Mouse (Mus musculus) midbrain, embryonic 15.5 days (tissue): ENCODE measurements around the gene Ybx2. TPM values are rescaled to one million over a fixed set of nuclear protein-coding genes. Genes with fewer than 3 reads are reported as not detected.
A peak's percentile ranks its signal among the peaks of the same experiment; 100 is the strongest.
"Not testable (repeated sequence)": the region's sequence is repeated elsewhere in the genome, so short reads cannot be mapped to it uniquely, and the experiment has no call there.

ENCODE experiments used
- ATAC-seq: fragments of 200-750 bp; cut with Nextera tagmentation; replicated peaks from 2 replicates; pipeline ENCODE4 v1.8.0; 2017; ENCODE audit warnings: moderate TSS enrichment
- H3K27ac ChIP-seq: fragments of 300-500 bp; sonication (generic); 2 replicates; pipeline ENCODE4 v1.5.1; 2015; ENCODE audit warnings: mild to moderate bottlenecking, inconsistent platforms
- H3K27me3 ChIP-seq: fragments of 300-500 bp; sonication (generic); replicated peaks from 2 replicates; pipeline ENCODE4 v1.6.1; 2015; ENCODE audit warnings: inconsistent platforms
- H3K36me3 ChIP-seq: fragments of 300-500 bp; sonication (generic); replicated peaks from 2 replicates; pipeline ENCODE4 v1.6.1; 2015; ENCODE audit warnings: inconsistent platforms
- H3K4me1 ChIP-seq: fragments of 300-500 bp; sonication (generic); 2 replicates; pipeline ENCODE4 v1.6.1; 2015; ENCODE audit warnings: inconsistent platforms
- H3K4me2 ChIP-seq: fragments of 300-500 bp; sonication (generic); 2 replicates; pipeline ENCODE4 v1.6.1; 2015; ENCODE audit warnings: inconsistent platforms, mild to moderate bottlenecking, moderate library complexity
- H3K4me3 ChIP-seq: fragments of 300-500 bp; sonication (generic); 2 replicates; pipeline ENCODE4 v1.5.1; 2015; ENCODE audit warnings: mild to moderate bottlenecking, inconsistent platforms
- H3K9ac ChIP-seq: fragments of 300-500 bp; sonication (generic); 2 replicates; pipeline ENCODE4 v1.6.1; 2015; ENCODE audit warnings: mild to moderate bottlenecking, inconsistent platforms
- H3K9me3 ChIP-seq: fragments of 300-500 bp; sonication (generic); 2 replicates; pipeline ENCODE4 v1.6.1; 2016; ENCODE audit warnings: inconsistent platforms
- WGBS: fragments of 180-500 bp; shearing (Covaris S2); methylation state at CpG from one replicate; pipeline ENCODE4 v1.1.7; 2015; ENCODE audit warnings: mixed read lengths; 5-methylcytosine and 5-hydroxymethylcytosine counted together
- polyA plus RNA-seq: library from polyadenylated mRNA; unstranded; fragments of >200 nt; fragmentation: Nextera tagmentation; extraction: Ambion mirVana; gene quantifications from 2 replicates; pipeline ENCODE4 v1.2.1, GENCODE M21; 2015

Gene Ybx2
- polyA plus RNA-seq, 1 experiment from 2014 or later: 6.4 TPM

DNA sequence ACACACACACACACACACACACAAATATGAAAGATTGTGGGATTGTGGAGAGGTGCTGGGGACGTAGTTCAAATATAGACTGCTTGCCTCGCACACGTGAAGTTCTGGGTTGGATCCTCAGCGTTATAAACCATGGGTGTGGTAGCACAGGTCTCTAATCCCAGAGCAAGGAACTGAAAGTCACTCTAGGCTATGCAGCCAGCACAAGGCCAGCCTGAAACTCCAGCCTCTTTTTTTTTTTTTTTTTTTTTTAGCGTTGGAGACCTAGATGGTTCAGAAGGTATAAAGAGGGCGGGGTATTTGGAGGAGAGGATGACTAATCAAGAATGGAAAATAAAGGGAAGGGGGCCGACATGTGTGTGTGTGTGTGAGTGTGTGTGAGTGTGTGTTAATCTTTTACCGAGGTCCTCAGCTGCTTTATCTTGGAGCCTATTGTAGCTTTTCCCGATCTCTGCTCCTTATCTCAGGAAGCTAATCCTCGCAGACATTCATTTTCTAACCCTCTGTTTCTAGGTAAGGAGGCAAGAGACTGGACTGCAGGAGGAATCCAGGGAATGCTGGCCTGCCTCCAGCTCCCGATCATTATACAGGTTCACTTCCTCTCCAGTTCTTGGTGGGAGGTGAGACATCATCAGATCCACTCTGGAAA is 17.8 kb downstream of the Ybx2 start:
- WGBS: 64% methylated on average over 11 of the region's 11 CpGs

DNA sequence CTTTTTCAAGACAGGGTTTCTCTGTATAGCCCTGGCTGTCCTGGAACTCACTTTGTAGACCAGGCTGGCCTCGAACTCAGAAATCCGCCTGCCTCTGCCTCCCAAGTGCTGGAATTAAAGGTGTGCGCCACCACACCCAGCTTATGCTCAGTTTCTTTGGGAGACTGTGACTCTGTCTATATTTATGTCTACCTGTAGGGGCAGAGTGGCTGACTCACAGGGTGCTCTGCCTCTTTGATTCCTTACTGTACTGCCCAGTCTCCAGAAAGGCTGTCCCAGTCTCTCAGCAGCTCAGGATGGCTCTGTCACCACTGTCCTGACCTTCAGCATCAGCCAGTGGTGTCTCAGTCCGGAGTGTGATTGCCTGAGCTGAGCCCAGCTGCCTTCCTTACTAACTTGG is 20.0 kb downstream of the Ybx2 start:
- not testable (repeated sequence) for H3K4me1 ChIP-seq, H3K4me3 ChIP-seq, H3K4me2 ChIP-seq, H3K9me3 ChIP-seq, H3K27ac ChIP-seq, H3K9ac ChIP-seq, H3K36me3 ChIP-seq, ATAC-seq
- WGBS: 79% methylated on average over 4 of the region's 4 CpGs
- 0 out of 2 replicates have a peak, but pooled peaks cover 12% of the 10 kb centered on the region for H3K27me3 ChIP-seq

More for the DNA sequence above, 17.8 kb downstream of the Ybx2 start:
- no peak overlapping the region for H3K27ac ChIP-seq
- no peak overlapping the region for H3K4me3 ChIP-seq
- no peaks in the 10 kb centered on the region for H3K36me3 ChIP-seq
- H3K9ac ChIP-seq: no peak overlapping the region
- H3K4me2 ChIP-seq: no peak overlapping the region
- no peaks in the 10 kb centered on the region for H3K9me3 ChIP-seq
- 0 out of 2 replicates have a peak, but pooled peaks cover 13% of the 10 kb centered on the region for H3K27me3 ChIP-seq
- no peak for ATAC-seq
- H3K4me1 ChIP-seq: peaks cover 4% of the 10 kb centered on the region

DNA sequence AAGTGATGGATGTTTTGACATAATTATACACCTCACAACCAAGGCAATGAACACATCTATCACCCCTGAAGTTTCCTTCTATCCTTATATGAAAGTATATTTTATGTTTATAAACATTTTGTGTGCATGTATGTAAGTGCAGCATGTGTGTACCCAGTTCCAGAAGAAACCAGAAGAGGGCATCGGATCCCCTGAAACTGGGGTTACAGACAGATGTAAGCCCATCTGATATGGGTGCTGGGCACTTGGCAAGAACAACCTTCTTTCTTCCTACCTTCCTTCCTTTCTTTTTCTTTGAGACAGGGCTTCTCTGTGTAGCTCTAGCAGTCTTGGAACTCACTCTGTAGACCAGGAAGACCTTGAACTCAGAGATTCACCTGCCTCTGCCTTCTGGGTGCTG is 20.6 kb downstream of the Ybx2 start:
- Histone ChIP-seq H3K9ac (no peak overlapping the region), H3K4me1 (no peaks in the 10 kb centered on the region), H3K4me2 (no peak overlapping the region), H3K27me3 (peaks cover 15% of the 10 kb centered on the region; the same call in 1 of the 2 replicates), H3K9me3 (no peaks in the 10 kb centered on the region), H3K27ac (no peak overlapping the region), H3K36me3 (no peaks in the 10 kb centered on the region), H3K4me3 (no peak overlapping the region)
- WGBS: 85% methylated on average over 1 of the region's 1 CpGs
- ATAC-seq: no peak

DNA sequence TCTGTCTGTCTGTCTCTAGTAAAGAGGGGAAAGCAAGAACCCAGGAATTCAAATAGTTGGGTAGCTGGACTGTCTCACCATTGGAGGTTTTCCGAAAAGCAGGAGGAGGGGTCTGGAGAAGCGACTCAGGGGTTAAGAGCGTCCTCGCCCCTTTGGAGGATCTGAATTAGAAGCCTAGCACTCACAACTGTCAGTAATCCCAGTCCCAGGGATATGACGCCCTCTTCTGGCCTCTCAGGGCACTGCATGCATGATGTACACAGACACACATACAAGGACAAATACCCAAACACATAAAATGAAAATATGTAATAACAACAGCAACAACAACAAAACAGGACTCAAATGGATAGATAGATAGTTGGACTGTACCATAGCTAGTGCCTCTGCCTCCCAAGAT is 25.0 kb downstream of the Ybx2 start:
- Histone ChIP-seq H3K4me1 (peaks cover 4% of the 10 kb centered on the region), H3K4me3 (no peak overlapping the region), H3K4me2 (no peak overlapping the region), H3K27me3 (peaks cover 53% of the 10 kb centered on the region), H3K9ac (no peak overlapping the region), H3K9me3 (no peaks in the 10 kb centered on the region), H3K27ac (no peak overlapping the region), H3K36me3 (no peaks in the 10 kb centered on the region)
- WGBS: 28% methylated on average over 5 of the region's 5 CpGs
- no peak for ATAC-seq

DNA sequence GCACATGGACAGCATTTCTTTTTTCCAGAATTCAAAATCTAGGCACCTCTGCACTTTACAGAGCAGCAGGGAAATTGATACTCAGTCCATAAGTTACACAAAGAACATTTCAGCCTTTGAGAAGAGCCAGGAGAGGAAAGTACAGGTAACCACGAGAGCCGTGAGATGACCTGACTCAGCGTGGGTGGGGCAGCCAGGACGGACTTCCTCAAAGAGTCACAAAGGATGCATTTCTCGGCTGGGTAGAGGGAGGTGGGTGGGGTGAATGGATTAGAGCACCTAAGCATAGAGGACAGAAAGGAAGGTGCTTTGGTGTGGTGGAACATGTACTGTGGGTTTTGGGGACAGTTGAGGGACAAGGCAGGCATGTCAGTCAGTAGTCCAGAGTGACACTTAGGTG is 26.2 kb downstream of the Ybx2 start:
- H3K27ac ChIP-seq: no peak overlapping the region
- ATAC-seq: no peak
- 56% methylated on average over 5 of the region's 5 CpGs for WGBS
- no peaks in the 10 kb centered on the region for H3K9me3 ChIP-seq
- peaks cover 60% of the 10 kb centered on the region for H3K27me3 ChIP-seq
- no peaks in the 10 kb centered on the region for H3K36me3 ChIP-seq
- no peak overlapping the region for H3K4me3 ChIP-seq
- no peak overlapping the region for H3K9ac ChIP-seq
- peaks cover 12% of the 10 kb centered on the region for H3K4me1 ChIP-seq
- no peak overlapping the region for H3K4me2 ChIP-seq

DNA sequence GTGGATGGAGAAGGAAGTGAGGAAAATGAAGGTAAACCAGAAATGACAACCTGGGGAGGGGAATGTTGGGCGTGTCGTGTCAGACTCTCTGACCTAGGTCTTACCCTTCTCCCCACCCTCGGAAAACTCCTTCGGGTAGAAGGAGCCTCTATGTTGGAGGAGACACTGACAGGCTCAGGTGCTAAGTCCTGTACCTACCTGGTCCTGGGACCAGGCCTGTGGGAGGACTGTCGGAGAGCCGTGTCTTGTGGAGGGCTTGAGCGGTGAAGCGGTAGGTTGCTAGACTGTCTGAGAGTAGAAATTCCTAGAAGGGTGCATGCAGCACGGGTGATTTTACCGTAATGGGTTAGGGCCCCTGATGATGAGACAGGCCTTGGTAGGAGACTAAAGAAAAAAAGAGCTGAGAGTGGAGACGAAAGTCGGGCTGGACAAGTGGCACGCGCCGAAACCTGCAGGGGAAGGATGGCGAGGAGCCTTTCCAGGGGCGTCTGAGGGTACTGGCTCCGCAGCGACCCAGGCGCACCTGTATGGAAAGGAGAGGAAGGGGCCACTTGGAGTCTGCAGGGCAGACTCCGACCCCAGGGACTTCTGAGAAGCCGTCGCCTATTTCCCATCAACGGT is 29.2 kb downstream of the Ybx2 start, which contains the start of gene Cldn7:
Gene Cldn7, plus strand, starts transcription at position 130 of the 621 bp plus-strand sequence.
- H3K4me2 ChIP-seq: peak within 1 kb of the TSS; percentile 29
- peaks cover 75% of the 10 kb centered on the region for H3K27me3 ChIP-seq
- H3K9me3 ChIP-seq: no peaks in the 10 kb centered on the region
- H3K4me1 ChIP-seq: peaks cover 12% of the 10 kb centered on the region
- no peak for ATAC-seq
- H3K27ac ChIP-seq: no peak within 1 kb of the TSS
- 14% methylated on average over 24 of the region's 24 CpGs for WGBS
- 0 out of 2 replicates have a peak, but pooled peaks cover 15% of the 10 kb centered on the region for H3K36me3 ChIP-seq
- 0 out of 2 replicates have a peak within 1 kb of the TSS, but pooled peaks have one; percentile 11 for H3K4me3 ChIP-seq
- no peak within 1 kb of the TSS for H3K9ac ChIP-seq

DNA sequence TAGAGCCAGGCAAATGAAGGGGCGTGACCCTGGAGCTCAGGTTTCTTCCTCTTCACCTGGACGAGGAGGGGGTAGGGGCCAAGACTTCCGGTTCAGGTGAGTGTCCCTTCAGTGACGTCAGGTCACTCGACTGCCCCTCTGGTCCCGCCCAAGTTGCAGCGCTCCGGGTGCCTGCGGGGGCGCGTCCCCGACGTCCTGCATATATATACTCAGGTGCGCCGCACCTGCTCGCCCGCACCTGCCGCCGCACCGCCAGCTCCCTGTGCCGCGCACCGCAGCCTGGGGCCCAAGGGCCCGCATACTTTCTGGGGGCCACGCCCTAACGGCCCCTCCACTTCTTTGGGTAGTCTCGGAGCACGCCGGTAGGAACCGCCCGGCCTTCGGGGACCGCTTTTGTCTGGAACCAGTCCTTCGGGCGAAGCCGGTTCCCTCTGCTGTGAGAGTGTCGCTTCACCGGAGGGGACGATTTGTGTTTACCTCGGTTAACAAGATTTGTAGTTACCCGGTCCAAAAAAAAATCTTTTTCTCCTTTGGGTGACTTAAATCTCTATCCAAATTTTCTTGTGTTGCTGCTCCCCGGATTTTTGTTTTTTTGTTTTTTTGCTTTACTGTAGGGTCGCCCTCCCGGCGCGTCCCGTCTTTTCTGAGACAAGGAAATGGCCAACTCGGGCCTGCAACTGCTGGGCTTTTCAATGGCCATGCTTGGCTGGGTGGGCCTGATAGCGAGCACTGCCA is 29.8 kb downstream of the Ybx2 start:
- H3K9ac ChIP-seq: no peak overlapping the region
- ATAC-seq: no peak
- peaks cover 12% of the 10 kb centered on the region for H3K4me1 ChIP-seq
- no peaks in the 10 kb centered on the region for H3K9me3 ChIP-seq
- H3K36me3 ChIP-seq: peaks cover 20% of the 10 kb centered on the region; the same call in 1 of the 2 replicates
- peaks cover 75% of the 10 kb centered on the region for H3K27me3 ChIP-seq
- peak overlapping the region; percentile 41 for H3K4me2 ChIP-seq
- H3K4me3 ChIP-seq: 0 out of 2 replicates have a peak overlapping the region, but pooled peaks have one; percentile 11
- H3K27ac ChIP-seq: no peak overlapping the region
- WGBS: 3% methylated on average over 49 of the region's 49 CpGs

DNA sequence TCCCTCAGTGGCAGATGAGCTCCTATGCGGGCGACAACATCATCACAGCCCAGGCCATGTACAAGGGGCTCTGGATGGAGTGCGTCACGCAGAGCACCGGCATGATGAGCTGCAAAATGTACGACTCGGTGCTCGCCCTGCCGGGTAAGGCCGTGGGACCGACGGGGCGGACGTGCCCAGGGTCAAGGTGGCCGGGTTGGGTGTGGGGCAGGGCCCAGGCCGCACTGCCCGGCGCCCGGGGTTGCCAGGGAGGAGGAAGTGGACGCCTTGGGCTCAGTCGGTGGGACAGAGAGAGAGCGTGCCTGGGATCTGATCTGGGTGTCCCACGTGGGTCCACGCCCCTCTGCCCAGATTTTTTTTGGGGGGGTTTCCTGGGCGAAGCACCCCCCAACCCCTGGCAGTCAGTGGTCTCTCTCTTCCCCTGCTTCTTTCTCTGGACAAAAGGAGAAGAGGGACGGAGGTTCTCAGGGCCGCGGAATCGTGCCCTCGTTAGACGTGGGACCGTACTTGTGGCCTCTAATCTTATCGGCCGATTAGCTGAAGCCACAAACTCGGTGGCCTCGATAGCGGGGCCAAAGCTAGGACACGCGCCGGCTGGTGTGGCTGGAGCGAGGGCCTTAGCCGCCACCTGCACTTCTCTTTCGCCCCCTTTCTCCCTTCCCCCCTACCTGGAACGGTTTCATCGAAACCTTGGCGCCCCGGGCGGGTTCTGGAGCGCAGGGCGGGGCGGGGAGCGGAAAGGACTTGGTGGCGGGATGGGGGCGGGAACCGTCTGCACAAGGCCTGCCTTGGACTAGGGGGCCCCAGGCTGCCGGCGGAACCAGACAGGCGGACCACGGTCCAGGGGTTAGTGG is 30.6 kb downstream of the Ybx2 start:
- H3K27me3 ChIP-seq: peaks cover 71% of the 10 kb centered on the region
- H3K4me1 ChIP-seq: peaks cover 12% of the 10 kb centered on the region
- no peak overlapping the region for H3K9ac ChIP-seq
- no peak overlapping the region for H3K27ac ChIP-seq
- ATAC-seq: 0 out of 2 replicates have a peak, but pooled peaks have one; percentile 14
- 1% methylated on average over 57 of the region's 59 CpGs for WGBS
- H3K9me3 ChIP-seq: no peaks in the 10 kb centered on the region
- H3K4me2 ChIP-seq: peak overlapping the region; percentile 41
- peak overlapping the region; percentile 26 for H3K4me3 ChIP-seq
- H3K36me3 ChIP-seq: peaks cover 20% of the 10 kb centered on the region; the same call in 1 of the 2 replicates

DNA sequence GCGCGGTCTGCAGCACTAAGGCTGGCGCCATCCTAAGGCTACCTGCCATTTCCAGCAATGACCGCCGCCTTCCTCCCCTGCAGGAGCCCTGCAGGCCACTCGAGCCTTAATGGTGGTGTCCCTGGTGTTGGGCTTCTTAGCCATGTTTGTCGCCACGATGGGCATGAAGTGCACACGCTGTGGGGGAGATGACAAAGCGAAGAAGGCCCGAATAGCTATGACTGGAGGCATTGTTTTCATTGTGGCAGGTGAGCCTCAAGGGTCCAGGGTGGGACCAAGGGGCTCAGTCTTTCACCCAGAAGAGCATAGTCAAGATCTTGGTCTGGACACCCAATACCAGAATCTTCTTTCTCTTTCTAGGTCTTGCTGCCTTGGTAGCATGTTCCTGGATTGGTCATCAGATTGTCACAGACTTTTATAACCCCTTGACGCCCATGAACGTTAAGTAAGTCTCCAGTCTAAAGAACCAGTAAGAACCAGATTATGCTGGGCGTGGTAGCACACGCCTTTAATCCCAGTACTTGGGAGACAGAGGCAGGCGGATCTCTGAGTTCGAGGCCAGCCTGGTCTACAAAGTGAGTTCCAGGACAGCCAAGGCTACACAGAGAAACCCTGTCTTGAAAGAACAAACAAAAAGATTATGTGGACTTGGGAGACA is 31.4 kb downstream of the Ybx2 start:
- H3K9me3 ChIP-seq: no peaks in the 10 kb centered on the region
- peak overlapping the region; percentile 41 for H3K4me2 ChIP-seq
- H3K4me3 ChIP-seq: peak overlapping the region; percentile 26
- peaks cover 66% of the 10 kb centered on the region for H3K27me3 ChIP-seq
- peaks cover 12% of the 10 kb centered on the region for H3K4me1 ChIP-seq
- ATAC-seq: no peak
- H3K36me3 ChIP-seq: peaks cover 20% of the 10 kb centered on the region; the same call in 1 of the 2 replicates
- WGBS: 42% methylated on average over 17 of the region's 17 CpGs
- no peak overlapping the region for H3K27ac ChIP-seq
- no peak overlapping the region for H3K9ac ChIP-seq

DNA sequence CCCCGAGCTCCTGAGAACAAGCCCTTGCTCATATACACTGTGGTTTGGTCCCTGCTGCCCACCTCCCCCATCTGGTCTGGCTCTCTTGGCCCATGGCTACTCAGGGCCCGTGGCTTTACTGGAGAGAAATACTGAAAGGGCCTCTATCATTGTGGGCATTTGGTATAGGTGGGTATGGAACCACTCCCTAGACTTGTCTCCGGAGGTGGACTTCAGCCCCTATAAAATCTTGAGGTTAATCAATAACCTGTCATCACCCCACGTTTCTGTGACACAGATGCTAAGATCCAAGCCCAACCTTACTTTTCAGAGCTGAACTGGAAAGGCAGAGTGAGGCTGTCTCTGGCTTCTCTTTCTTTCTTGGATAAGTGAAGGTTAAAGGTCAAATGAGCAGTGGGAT is 33.2 kb downstream of the Ybx2 start:
- H3K9me3 ChIP-seq: no peaks in the 10 kb centered on the region
- peaks cover 49% of the 10 kb centered on the region for H3K27me3 ChIP-seq
- H3K4me1 ChIP-seq: peaks cover 12% of the 10 kb centered on the region
- no peak overlapping the region for H3K27ac ChIP-seq
- ATAC-seq: no peak
- H3K9ac ChIP-seq: no peak overlapping the region
- 89% methylated on average over 4 of the region's 4 CpGs for WGBS
- no peak overlapping the region for H3K4me3 ChIP-seq
- H3K36me3 ChIP-seq: peaks cover 27% of the 10 kb centered on the region
- no peak overlapping the region for H3K4me2 ChIP-seq

DNA sequence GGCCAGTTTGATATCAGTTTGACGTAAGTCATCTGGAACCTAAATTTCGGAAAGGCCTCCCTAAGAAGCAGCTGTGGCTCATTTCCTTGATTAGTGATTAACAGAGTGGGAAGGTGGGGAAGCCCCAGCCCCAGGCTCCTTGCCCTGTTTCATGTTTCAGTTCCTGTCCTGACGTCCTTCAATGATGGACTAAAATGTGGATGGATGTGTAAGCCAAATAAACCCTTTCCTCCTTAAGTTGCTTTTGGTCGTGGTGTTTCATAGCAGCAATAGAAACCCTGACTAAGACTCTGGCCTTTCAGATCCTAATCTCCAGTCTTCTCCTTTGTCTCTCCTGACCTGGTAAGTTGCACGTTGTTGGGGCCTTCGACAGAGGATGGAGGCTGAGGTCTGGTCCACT is 34.6 kb downstream of the Ybx2 start:
- no peaks in the 10 kb centered on the region for H3K9me3 ChIP-seq
- H3K4me2 ChIP-seq: no peak overlapping the region
- H3K36me3 ChIP-seq: peaks cover 41% of the 10 kb centered on the region
- peaks cover 11% of the 10 kb centered on the region for H3K4me1 ChIP-seq
- no peak overlapping the region for H3K27ac ChIP-seq
- no peak overlapping the region for H3K9ac ChIP-seq
- WGBS: 86% methylated on average over 6 of the region's 6 CpGs
- ATAC-seq: no peak
- peaks cover 34% of the 10 kb centered on the region for H3K27me3 ChIP-seq
- H3K4me3 ChIP-seq: no peak overlapping the region
